10 mouse cellular contexts compared by ENCODE assay signal in genomic region chr13:52679906-52680305, GRCm38 (mm10).
DNase-seq lines count a peak whose midpoint lies in the region; ATAC-seq and TF ChIP-seq lines count a peak whose summit lies in the region.
"Had no signal": no experiment of that assay in that cellular context is flagged by ENCODE, and none has a peak within 500 bp of the region (broad histone marks: within the 10 kb centered on the region; RNA-seq: fewer than 3 reads in every experiment).

No protein-coding gene starts in this region.

- intact Hi-C loops in left cerebral cortex, postnatal 14 days (cut with DNase I): no loop called here

- no peak for TF ChIP-seq EP300 in stomach, postnatal 0 days (optimal IDR thresholded peaks at IDR 0.05)

- 46% methylated on average over 5 of the region's 5 CpGs for WGBS in neural tube, embryonic 12.5 days
- 43% methylated on average over 5 of the region's 5 CpGs for WGBS in hindbrain, embryonic 12.5 days
- 33% methylated on average over 5 of the region's 5 CpGs for WGBS in stomach, postnatal 0 days

- H3K9me3 ChIP-seq in neural tube, embryonic 12.5 days: no peaks in the 10 kb centered on the region
- H3K9me3 ChIP-seq in hindbrain, embryonic 12.5 days (replicated peaks): no peaks in the 10 kb centered on the region
- no peaks in the 10 kb centered on the region for H3K9me3 ChIP-seq in stomach, postnatal 0 days (ENCODE audit: control insufficient read depth, low read length)
- H3K9me3 ChIP-seq: heart, embryonic 13.5 days; limb, embryonic 15.5 days had no signal

- H3K4me2 ChIP-seq in neural tube, embryonic 12.5 days (replicated peaks): no peak overlapping the region
- no peak overlapping the region for H3K4me2 ChIP-seq in hindbrain, embryonic 12.5 days (replicated peaks)
- H3K4me2 ChIP-seq in stomach, postnatal 0 days (replicated peaks; ENCODE audit: low read depth): no peak overlapping the region
- H3K4me2 ChIP-seq: heart, embryonic 13.5 days; limb, embryonic 15.5 days had no signal

- no peaks in the 10 kb centered on the region for H3K27me3 ChIP-seq in neural tube, embryonic 12.5 days (replicated peaks)
- H3K27me3 ChIP-seq in hindbrain, embryonic 12.5 days: no peaks in the 10 kb centered on the region
- H3K27me3 ChIP-seq in stomach, postnatal 0 days (ENCODE audit: control insufficient read depth, insufficient read depth, low read length): no peaks in the 10 kb centered on the region
- H3K27me3 ChIP-seq: heart, embryonic 13.5 days; limb, embryonic 15.5 days had no signal

- peaks cover 11% of the 10 kb centered on the region for H3K4me1 ChIP-seq in neural tube, embryonic 12.5 days
- peaks cover 14% of the 10 kb centered on the region; the same call in 1 of the 2 replicates for H3K4me1 ChIP-seq in hindbrain, embryonic 12.5 days
- no peaks in the 10 kb centered on the region; the same call in 1 of the 2 replicates for H3K4me1 ChIP-seq in stomach, postnatal 0 days (replicated peaks; ENCODE audit: control insufficient read depth, insufficient read depth)

- no peak for DNase-seq in neural tube, embryonic 10.5 days (ENCODE audit: extremely low spot score, low spot score)
- peak; percentile 59 to 86 for DNase-seq in left cerebral cortex, postnatal 14 days (ENCODE audit: low spot score in 2 of 2)
- DNase-seq in stomach, postnatal 0 days (ENCODE audit: low spot score): peak; percentile 19
- no peak for DNase-seq in kidney, postnatal 14 days
- no peak for DNase-seq in thymus, postnatal 4 days

- H3K4me3 ChIP-seq in neural tube, embryonic 12.5 days: no peak overlapping the region
- no peak overlapping the region for H3K4me3 ChIP-seq in hindbrain, embryonic 12.5 days
- H3K4me3 ChIP-seq in stomach, postnatal 0 days (ENCODE audit: low read depth, low read length): no peak overlapping the region
- H3K4me3 ChIP-seq: heart, embryonic 13.5 days; limb, embryonic 15.5 days had no signal

- no peaks in the 10 kb centered on the region for H3K36me3 ChIP-seq in neural tube, embryonic 12.5 days
- no peaks in the 10 kb centered on the region for H3K36me3 ChIP-seq in hindbrain, embryonic 12.5 days
- H3K36me3 ChIP-seq in stomach, postnatal 0 days (ENCODE audit: control insufficient read depth, insufficient read depth, low read length): no peaks in the 10 kb centered on the region
- H3K36me3 ChIP-seq: heart, embryonic 13.5 days; limb, embryonic 15.5 days had no signal

- no peak overlapping the region for H3K27ac ChIP-seq in neural tube, embryonic 12.5 days
- no peak overlapping the region for H3K27ac ChIP-seq in hindbrain, embryonic 12.5 days
- no peak overlapping the region for H3K27ac ChIP-seq in stomach, postnatal 0 days (replicated peaks)
- H3K27ac ChIP-seq: heart, embryonic 13.5 days; limb, embryonic 15.5 days had no signal

- no peak for TF ChIP-seq CTCF in stomach, postnatal 0 days (IDR thresholded peaks at IDR 0.05; ENCODE audit: low read depth)

- 0 out of 2 replicates have a peak, but pooled peaks have one; percentile 50 for ATAC-seq in neural tube, embryonic 12.5 days (ENCODE audit: low FRiP score, low read depth)
- ATAC-seq in hindbrain, embryonic 12.5 days (ENCODE audit: low FRiP score): peak; percentile 48; the same call in 1 of the 2 replicates
- ATAC-seq in stomach, postnatal 0 days (ENCODE audit: low FRiP score, low TSS enrichment): no peak
- ATAC-seq in erythroid progenitor cell, adult 5-6 weeks (replicated peaks; ENCODE audit: low FRiP score, poor library complexity, severe bottlenecking): no peak

- H3K9ac ChIP-seq in neural tube, embryonic 12.5 days: no peak overlapping the region
- no peak overlapping the region for H3K9ac ChIP-seq in hindbrain, embryonic 12.5 days
- no peak overlapping the region for H3K9ac ChIP-seq in stomach, postnatal 0 days (ENCODE audit: low read length)
- H3K9ac ChIP-seq: heart, embryonic 13.5 days; limb, embryonic 15.5 days had no signal

Comparison
In these comparisons a context has a peak if more than half of its experiments do, and no peak if none do; other contexts are left out.
1. ATAC-seq: peak in neural tube, embryonic 12.5 days (single experiment) and hindbrain, embryonic 12.5 days (single experiment); none in stomach, postnatal 0 days (single experiment) and erythroid progenitor cell, adult 5-6 weeks (single experiment).
2. DNase-seq: peak in left cerebral cortex, postnatal 14 days (2 of 2) and stomach, postnatal 0 days (single experiment); none in neural tube, embryonic 10.5 days (single experiment), kidney, postnatal 14 days (single experiment) and thymus, postnatal 4 days (single experiment).